Mouse (Mus musculus): ENCODE measurements around the gene Agk.

DNA sequence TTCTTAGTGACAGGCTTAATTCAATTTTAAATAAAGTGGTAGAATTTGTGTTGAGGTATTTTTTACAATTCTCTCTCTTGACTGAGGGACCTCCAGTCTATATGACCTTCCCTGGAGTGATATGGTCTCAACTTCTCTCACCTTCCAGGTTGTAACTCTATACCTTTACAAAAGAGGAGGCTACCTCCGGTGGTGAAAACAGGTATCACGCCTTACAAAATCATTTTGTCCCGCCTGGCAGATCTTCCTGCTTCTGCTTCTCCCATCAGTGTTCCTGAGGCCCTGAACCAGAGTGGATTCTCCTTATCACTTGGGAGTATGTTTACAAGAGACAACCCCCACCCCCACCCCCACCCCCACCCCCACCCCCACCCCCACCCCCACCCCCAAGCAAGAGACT lies 116.8 kb downstream of the Agk start:
- TF ChIP-seq POLR2A (IDR thresholded peaks at IDR 0.05; ENCODE audit: insufficient read depth, low read depth, low read length) (no peak), CTCF (IDR thresholded peaks at IDR 0.05; ENCODE audit: insufficient read depth, low read depth, low read length) (no peak)
